Mouse (Mus musculus) spleen, adult 2 months (tissue): ENCODE results near the gene Pdhx.

Source experiments
- CTCF ChIP-seq: fragments of 200-500 bp; IDR thresholded peaks from 2 replicates; pipeline ENCODE4 v1.5.1; 2011; ENCODE audit warnings: mild to moderate bottlenecking, inconsistent platforms; ENCODE audit not compliant: insufficient read depth, insufficient read length, insufficient replicate concordance; ENCODE audit errors: extremely low read depth
- POLR2A ChIP-seq: fragments of 200-500 bp; IDR thresholded peaks from 2 replicates; pipeline ENCODE4 v1.6.1; 2011; ENCODE audit warnings: low read depth, low read length, inconsistent platforms

DNA sequence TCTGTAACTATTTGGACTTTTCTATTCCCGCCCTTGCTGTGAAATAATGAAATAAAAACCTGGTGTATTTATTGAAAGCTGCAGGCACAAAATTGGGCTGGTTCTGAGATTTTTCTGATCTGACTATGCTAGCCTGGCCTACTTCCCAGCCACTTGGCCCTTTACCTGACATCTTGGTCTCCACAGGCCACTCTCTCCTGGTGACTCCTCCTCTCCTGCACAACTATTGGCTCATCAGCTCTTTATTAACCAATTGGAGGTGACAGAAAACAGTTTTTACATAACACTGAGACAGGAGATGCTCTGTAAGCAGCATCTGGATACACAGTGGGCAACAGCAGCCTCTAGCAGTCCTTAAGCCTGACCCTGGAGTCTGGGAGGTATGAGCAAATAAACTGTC, 83.9 kb downstream of the Pdhx start:
- TF ChIP-seq CTCF (no peak), POLR2A (no peak)
